ENCODE assay signal across 14 mouse cellular contexts in genomic region chr8:91370899-91371298, GRCm38 (mm10). TPM values are rescaled to one million over a fixed set of nuclear protein-coding genes. Genes with fewer than 3 reads are reported as not detected.
DNase-seq lines count a peak whose midpoint lies in the region; ATAC-seq and TF ChIP-seq lines count a peak whose summit lies in the region.
"Had no signal": no experiment of that assay in that cellular context is flagged by ENCODE, and none has a peak within 500 bp of the region (broad histone marks: within the 10 kb centered on the region; RNA-seq: fewer than 3 reads in every experiment).

No protein-coding gene starts in this region.

- no peak for TF ChIP-seq CTCF in layer of hippocampus, adult 2 months (conservative IDR thresholded peaks at IDR 0.05)

- peak overlapping the region; percentile 20; the same call in 1 of the 2 replicates for H3K27ac ChIP-seq in layer of hippocampus, adult 2 months
- H3K27ac ChIP-seq in embryonic facial prominence, embryonic 14.5 days (replicated peaks; ENCODE audit: low read depth, low read length) = no peak overlapping the region
- H3K27ac ChIP-seq: left cerebral cortex, adult 2 months had no signal

- H3K27me3 ChIP-seq in embryonic facial prominence, embryonic 14.5 days (replicated peaks; ENCODE audit: control insufficient read depth, insufficient read depth, low read length) = no peaks in the 10 kb centered on the region

- ATAC-seq in embryonic facial prominence, embryonic 14.5 days (ENCODE audit: low read depth) = peak; percentile 55; the same call in 1 of the 2 replicates
- peak; percentile 57 for ATAC-seq in megakaryocyte, adult 5-6 weeks (ENCODE audit: poor library complexity, severe bottlenecking)

- intact Hi-C loops in heart, postnatal 25 days (cut with DNase I) = loop anchor here (5.0 kb wide), 1 partner anchor 39 kb away; no protein-coding TSS in a partner anchor

- H3K9ac ChIP-seq in embryonic facial prominence, embryonic 14.5 days (ENCODE audit: low read depth, low read length) = no peak overlapping the region

- no peak overlapping the region for H3K4me3 ChIP-seq in layer of hippocampus, adult 2 months
- no peak overlapping the region for H3K4me3 ChIP-seq in embryonic facial prominence, embryonic 14.5 days (ENCODE audit: low read depth, low read length)
- H3K4me3 ChIP-seq: erythroblast, embryonic 14.5 days; left cerebral cortex, adult 2 months had no signal

- no peaks in the 10 kb centered on the region for H3K9me3 ChIP-seq in embryonic facial prominence, embryonic 14.5 days (ENCODE audit: control insufficient read depth, low read length)

- H3K4me1 ChIP-seq in embryonic facial prominence, embryonic 14.5 days (ENCODE audit: control insufficient read depth, insufficient read depth, low read length) = peaks cover 40% of the 10 kb centered on the region

- H3K36me3 ChIP-seq in embryonic facial prominence, embryonic 14.5 days (ENCODE audit: control insufficient read depth, insufficient read depth, low read length) = no peaks in the 10 kb centered on the region

- DNase-seq in heart, adult 11 months = peak; percentile 64
- DNase-seq in heart, postnatal 25 days (ENCODE audit: low spot score) = no peak
- no peak for DNase-seq in layer of hippocampus, adult 2 months (ENCODE audit: low spot score in 2 of 2)
- DNase-seq in layer of hippocampus, postnatal 10 days (ENCODE audit: low spot score in 2 of 2) = no peak
- DNase-seq in embryonic facial prominence, embryonic 14.5 days (ENCODE audit: low spot score) = no peak
- no peak for DNase-seq in c-Kit-positive CD71-positive TER-119-positive erythroid progenitor cells, embryonic 14.5 days (ENCODE audit: low spot score)
- DNase-seq in adrenal gland, adult (ENCODE audit: inconsistent age in 2 of 2, low spot score in 1 of 2) = no peak
- DNase-seq: adrenal gland, postnatal 10 days; B cell, adult 2 months; cerebellum, adult 2 months; right cerebral cortex, postnatal 14 days had no signal

- 49% methylated on average over 12 of the region's 12 CpGs for WGBS in embryonic facial prominence, embryonic 14.5 days

- no peak overlapping the region for H3K4me2 ChIP-seq in embryonic facial prominence, embryonic 14.5 days (ENCODE audit: low read depth, low read length)

RNA-seq across cellular contexts. Expression of gene Fto, which starts 57.6 kb away (rescaled TPM):
- 10 to 100 TPM; 65.9 to 67.1 TPM for total RNA-seq in heart, postnatal 25 days (2021)
- total RNA-seq in layer of hippocampus, adult 2 months (2021) = 100 to 1,000 TPM; 146 to 151 TPM
- total RNA-seq in layer of hippocampus, postnatal 10 days (2021) = 100 to 1,000 TPM; 116 to 120 TPM
- polyA plus RNA-seq in embryonic facial prominence, embryonic 14.5 days (2014; fragmentation: Nextera tagmentation; extraction: Ambion mirVana) = 107 and 108 TPM in 2 replicates
- 28.9 and 33.6 TPM in 2 replicates for total RNA-seq in megakaryocyte, adult 5-6 weeks (2015)
- 13.8 and 14.0 TPM in 2 replicates for total RNA-seq in megakaryocyte, adult 5-6 weeks (2017)

RNA-seq across cellular contexts. Expression of gene Rpgrip1l, which starts 57.8 kb away (rescaled TPM):
- total RNA-seq in heart, postnatal 25 days (2021) = 1 to 10 TPM; 3.8 to 5.1 TPM
- total RNA-seq in layer of hippocampus, adult 2 months (2021) = 10 to 100 TPM; 21.6 to 25.4 TPM
- total RNA-seq in layer of hippocampus, postnatal 10 days (2021) = 10 to 100 TPM; 21.3 to 28.1 TPM
- 8.6 and 13.8 TPM in 2 replicates for polyA plus RNA-seq in embryonic facial prominence, embryonic 14.5 days (2014; fragmentation: Nextera tagmentation; extraction: Ambion mirVana)
- total RNA-seq in megakaryocyte, adult 5-6 weeks (2015) = 3.5 and 7.1 TPM in 2 replicates
- total RNA-seq in megakaryocyte, adult 5-6 weeks (2017) = 3.9 TPM in 2 replicates
